Mouse (Mus musculus) telencephalon, adult 2 months (tissue): ENCODE measurements around the gene Ube2q2.
"Not testable (repeated sequence)": the region's sequence is repeated elsewhere in the genome, so short reads cannot be mapped to it uniquely, and the experiment has no call there.

Source experiments
- DNase-seq: peaks from one replicate; pipeline ENCODE4 v3.0.0-alpha.2; 2011; ENCODE audit warnings: low read depth, low spot score

The Ube2q2 gene

DNA sequence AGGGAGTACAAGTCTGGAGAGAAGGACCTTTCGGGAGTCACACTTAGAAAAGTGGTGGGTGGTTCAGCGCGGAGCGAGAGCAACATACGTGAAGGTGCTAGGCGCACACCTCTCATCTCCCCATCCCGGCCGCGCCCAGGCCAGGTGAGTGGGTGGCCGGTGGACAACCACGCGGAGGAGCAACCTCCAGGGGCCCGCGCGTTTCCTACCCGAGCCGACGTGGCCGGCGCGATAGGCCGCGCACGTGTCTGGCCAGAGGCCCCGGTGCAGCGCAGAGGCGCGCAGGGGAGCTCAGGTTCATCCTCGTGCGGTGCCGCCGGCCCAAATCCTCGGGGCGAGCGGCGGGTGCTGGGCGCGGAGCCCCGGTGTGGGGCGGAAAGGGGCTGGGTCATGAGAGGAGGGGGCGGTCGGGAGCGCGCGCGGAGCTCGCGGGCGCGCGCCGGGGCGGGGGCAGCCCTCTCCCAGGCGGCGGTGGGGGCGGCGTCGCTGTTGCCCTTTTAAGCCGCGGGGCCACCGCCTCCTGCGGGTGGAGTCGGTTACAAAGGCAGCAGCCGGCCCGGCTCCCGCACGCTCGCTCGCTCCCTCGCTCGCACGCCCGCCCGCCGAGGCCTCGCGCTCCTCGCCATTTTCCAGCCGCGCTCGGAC lies at the start of gene Ube2q2:
Ube2q2 (plus strand) TSS at position 1 of the 645 bp plus-strand sequence.
- DNase-seq = no peak

DNA sequence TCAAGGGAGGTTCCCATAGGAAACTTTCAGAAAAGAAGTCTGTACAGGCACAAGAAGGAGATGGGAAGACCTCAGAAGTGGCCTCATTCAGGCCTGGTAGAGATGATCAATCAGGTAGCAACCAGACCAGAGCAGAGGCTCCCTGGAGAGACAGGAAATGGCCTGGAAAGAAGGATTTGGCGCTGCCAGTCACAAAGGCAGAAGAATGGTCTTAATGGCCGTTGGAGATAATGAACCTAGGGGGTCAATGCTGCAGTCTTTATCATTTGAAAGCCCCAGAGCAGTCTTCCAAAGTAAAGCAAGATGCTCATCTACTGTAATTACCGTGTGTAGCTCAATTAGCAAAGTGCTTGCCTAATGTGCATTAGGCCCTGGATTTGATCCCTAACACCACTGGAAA lies 47.5 kb upstream of the Ube2q2 start:
- DNase-seq = no peak

DNA sequence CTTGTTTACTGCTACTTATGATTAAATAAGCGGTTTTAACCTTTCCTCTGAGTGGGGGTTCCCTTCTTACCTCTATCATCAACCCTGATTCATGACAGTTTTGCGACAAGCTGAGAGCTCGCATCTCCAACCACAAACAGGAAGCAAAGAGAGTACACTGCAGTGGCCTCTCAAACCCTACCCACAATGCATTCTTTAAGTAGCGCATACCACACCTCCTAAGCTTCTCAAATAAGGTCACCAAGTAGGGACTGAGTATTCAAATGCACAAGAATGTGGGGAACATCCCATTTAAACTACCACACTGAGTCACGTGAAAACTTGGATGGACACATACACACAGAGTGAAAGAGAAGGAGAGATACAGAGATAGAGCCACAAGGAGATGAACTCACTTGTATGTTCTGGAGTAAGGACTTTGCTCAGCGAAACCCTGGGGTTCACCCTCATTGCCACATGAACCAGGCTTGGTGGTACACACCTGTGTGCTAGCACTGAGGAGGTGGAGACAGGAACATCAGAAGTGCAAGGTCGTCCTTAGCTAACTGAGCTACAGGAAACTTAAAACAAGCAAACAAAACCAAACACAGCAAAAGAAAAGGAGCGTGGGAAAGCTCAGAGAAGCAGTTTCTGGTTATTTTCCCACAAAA lies 46.3 kb upstream of the Ube2q2 start:
- DNase-seq = no peak

DNA sequence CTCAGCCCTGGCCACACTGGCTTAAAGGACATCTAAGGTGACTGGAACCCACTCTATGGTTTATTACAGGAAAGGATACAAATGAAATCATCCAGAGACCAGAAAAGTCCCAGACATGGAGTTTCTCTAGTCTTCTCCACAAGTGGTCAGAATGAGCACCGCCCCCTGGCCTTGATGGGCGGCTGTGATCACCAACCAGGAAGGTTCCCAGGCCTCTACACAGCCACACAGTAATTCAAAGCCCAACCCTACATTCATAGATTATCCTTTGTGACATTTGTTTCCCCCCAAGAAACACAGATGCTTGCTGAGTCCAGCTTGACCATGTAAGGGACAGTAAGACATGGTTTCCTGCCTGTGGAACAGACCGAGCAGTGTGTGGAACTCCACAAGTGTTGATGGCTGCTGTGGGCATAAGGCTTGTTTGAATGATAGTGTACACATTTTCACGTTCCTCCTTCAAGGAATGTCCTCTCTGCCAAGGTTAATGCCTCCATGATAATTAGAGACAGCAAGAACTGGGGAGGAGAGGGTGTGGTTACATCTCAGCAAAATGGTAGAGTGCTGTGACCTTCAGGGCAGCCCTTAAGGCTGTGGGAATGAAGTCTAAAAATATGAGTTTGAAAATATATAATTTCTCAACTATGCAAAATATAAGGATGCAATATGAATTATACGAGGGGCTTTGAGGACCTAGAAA lies 45.6 kb upstream of the Ube2q2 start:
- DNase-seq = no peak

DNA sequence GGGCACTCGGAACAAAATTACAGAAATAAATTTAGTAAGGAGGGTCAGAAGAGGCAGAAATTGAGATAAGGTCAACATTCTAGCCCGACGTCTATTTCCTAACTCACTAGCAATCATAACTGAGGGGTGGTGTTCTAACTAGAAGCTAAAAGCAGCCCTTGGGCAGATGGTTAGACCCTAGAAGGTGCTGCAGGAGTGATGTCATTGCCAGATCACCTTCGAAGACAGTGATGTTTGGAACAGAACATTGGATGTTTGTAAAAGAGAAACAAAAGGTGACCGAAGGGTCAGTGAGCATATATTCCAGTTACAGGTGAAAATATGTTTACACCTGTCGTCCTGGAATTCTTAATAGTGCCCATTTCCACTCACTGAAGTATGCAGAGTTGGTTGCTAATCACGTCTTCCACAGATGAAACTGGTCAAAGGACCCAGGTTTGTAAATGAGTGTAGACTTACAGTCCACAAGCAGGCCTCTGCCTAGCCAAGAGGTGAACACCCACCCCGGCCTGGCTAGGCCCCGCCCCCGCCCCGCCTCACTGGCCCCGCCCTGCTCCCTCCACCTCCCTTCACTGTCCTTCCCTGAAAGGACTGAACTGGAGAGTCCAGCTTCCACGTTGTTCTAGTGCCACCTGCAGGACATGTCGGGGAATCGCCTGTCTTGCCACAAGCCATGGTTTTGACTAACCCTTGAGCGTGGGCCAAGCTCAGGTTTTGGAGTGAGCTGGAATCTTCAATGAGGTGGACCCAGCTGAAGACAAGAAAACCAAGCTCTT lies 38.4 kb upstream of the Ube2q2 start:
- peak; percentile 63 for DNase-seq

DNA sequence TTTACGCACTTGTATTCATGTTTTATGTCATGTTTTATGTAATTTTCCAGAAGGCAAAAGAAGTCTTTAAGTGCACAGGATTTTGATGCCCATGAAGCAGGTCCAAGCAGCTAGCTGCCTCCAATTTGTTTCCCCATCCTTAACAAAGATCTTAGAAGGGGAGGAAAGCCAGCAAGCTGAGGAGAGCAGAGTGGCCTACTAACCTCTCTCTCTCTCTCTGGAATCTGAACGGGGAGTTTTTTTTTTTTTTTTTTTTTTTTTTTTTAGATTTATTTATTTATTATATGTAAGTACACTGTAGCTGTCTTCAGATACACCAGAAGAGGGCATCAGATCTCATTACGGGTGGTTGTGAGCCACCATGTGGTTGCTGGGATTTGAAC lies 37.8 kb upstream of the Ube2q2 start:
- not testable (repeated sequence) for DNase-seq

DNA sequence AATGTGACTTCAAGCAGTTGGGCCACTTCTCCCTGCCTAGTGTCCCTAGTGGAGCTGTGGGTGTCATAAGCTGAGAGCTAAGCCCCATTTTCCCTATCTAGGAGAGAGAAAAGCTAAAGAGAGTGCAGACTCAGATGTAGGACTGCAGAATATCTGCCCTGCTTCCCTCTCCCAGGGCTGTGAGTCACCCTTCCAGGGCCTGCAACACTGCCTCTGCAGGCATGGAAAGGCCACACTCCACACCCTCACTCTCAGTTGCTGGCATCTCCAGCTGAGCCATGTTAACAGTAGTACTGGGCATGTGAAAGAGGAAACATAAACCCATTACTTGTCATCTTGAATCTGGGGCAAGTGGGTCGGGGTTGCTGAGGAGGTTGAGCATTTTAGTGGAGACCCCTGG lies 33.9 kb upstream of the Ube2q2 start:
- DNase-seq = no peak

DNA sequence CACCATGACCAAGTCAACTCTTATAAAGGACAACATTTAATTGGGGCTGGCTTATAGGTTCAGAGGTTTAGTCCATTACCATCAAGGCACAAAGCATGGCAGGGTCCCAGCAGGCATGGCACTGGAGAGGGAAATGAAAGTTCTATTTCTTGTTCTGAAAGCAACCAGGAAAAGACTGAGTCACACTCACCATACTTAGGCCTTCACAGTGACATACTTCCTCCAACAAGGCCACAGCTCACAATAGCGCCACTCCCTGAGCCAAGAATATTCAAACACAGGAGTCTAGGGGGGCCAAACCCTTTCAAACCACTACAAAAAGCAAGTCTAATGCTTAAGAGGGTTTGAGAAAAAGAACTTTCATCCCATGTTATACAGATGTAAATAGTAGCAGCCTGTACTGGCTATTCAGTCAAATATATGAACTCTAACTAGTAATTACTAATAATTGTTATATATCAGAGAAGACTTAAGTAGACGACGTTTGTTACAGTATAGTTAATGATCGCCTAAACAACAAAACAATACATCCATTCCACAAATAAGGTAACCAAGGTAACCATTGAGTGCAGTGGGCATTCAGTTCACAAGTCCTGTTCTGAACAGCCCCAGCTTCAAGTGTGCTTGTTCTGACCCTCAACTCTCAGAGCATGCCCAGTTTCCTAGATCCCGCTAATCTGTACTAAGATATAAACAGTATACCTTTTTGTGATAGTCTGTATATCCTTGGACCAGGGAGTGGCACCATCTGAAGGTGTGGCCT lies 31.2 kb upstream of the Ube2q2 start:
- no peak for DNase-seq

DNA sequence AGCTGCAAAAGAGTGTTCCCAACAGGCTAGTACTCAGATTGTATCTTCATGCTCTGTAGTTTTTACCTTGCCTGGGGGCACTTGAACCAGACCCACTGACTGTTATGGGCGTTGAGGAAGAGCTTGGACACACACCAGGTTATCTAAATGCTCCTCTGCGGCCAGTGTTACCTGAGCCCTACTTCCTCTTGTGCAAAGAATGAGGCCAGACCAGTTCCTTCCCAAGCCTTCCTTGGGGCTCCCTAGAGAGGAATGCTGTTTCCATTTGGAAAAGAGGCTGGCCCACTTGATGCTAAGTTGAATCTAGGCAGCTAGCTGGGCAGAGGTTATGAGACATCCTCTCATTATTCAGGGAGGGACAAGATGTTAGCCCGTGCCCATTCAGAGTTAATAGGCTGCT lies 26.1 kb upstream of the Ube2q2 start:
- no peak for DNase-seq

DNA sequence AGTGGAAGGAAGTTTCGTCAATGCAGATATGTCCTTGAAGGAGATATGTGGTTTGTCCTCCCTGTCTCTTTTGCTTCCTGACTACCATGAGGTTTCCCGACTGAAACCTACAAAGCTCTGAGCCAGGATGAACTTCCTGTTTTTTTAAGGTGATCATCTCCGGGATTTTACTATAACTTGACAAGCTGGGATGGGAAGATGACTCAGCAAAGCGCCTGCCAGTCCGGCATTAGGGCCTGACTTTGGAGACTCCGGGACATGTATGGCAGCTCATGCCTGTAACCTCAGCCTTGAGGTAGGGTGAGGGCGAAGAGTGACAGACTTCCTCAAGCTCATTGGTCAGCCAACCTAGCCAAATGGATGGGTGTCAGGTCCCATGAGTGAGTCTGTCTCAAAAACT lies 22.9 kb upstream of the Ube2q2 start:
- no peak for DNase-seq

DNA sequence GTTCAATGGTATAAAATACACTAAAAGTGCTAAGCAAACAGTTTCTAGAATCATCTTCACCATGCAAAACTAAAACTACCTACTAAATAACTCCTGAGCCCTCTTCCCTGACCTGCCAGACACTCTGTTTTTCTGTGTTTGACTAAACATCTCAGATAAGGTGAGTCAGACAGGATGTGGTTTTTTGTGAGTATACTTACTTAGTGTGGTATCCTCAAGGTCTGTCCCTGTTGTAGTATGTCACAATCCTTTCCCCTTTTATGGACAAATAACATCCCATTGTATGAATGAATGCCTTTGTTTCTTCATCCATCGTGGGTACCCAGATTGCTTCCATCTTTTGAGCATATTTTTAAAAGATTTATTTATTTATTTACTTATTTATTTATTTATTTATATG lies 22.4 kb upstream of the Ube2q2 start:
- no peak for DNase-seq

DNA sequence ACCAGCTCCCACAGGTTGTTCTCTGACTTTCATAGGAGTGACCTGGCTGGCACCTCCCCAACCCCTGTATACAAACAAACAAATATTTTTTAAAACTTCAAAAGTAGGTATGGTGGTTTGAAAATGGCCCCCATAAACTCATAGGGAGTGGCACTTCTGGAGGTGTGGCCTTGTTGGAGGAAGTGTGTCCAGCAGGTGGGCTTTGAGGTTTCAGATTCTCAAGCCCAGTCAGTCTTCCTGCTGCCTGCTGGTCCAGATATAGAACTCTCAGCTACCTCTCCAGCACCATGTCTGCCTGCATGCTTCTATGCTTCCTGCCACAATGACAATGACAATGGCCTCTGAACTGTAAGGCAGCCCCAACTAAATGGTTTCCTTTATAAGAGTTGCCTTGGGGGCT lies 16.8 kb upstream of the Ube2q2 start:
- no peak for DNase-seq

DNA sequence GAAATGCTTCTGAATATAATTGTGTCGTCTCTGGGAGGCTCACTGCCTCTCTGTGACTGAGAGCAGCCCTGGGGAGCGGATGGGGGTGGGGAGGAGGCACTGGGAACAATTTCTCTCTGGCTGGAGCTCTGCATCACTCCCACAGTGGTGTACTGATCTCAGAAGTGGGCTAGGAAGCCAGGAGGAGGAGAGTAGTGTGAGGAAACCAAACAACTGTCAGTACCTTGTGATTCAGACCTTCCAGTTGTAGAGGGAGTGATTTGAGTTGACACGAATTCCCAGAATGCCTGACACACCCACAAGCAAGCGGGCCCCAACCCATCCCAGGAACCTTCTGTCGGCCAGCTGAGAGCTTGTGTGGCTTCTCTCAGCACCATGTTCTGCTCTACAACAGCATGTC lies 12.1 kb upstream of the Ube2q2 start:
- DNase-seq = no peak

DNA sequence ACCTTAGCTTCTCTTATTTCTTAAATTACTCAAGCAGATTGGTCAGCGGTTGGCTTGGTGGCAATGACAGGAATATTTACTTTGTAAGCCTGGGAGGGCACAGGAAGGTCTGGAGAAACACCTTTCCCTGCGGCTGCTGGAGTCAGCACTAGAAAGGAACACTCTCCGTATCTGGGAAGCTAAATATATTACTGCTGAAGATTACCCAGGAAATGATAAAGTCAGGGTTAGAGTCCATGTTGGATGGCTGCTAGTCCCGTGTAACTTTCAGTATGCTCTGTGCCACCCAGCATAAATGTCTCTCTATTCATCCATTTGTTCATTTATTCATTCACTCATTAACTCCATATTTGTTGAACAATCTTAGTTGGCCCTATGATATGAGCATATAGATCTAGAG lies 11.5 kb upstream of the Ube2q2 start:
- no peak for DNase-seq

DNA sequence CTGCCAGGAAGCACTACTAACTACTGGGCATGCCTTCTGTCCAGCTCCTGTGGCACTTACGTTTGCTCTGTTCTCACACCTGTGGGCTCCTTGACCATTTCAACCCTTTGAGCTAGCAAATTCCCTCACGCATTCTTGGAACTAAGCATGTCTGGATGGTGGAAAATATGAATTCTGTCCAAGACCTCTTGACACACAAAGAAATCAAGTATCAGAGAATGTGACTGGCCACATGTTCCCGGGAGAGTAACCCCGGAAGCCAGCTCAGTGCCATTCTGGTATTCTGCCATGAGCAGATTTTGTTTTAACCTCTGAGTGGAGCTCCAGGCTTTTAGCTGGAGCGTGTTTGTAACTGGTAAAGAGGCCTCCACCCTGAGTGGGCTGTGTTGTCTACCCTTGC lies 8.7 kb upstream of the Ube2q2 start:
- DNase-seq = no peak

DNA sequence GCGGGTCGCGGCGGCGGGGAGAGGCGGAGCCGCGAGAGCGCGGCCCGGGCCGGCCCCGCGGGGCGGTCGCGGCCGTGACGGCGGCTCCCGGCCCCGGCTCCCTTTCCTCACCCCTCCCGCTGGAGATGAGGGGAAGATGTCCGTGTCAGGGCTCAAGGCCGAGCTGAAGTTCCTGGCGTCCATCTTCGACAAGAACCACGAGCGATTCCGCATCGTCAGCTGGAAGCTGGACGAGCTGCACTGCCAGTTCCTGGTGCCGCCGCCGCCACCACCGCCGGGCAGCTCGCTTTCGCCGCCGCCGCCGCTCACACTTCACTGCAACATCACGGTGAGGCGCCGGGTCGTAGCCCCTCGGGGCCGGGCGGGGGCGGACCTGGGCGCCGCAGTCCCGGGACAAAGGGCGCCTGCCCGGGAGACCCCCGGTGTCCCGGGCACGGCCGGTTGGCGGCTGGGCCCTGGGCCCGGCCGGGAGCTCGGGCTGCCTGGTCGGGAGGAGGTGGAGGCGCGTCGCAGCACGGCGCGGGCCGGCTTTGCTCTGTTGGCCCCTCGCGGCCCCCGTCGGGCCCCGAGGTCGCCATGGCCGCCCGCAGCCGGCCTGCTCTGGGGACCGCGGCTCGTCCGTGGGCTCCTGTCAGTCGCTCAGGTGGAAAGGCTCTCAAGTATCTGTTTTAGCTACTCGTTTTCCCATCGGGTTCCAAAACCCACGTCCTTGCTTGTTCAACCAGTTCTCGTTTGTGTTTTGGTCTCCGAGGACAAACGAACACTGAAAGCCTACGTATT lies 1.0 kb downstream of the Ube2q2 start:
- no peak for DNase-seq

DNA sequence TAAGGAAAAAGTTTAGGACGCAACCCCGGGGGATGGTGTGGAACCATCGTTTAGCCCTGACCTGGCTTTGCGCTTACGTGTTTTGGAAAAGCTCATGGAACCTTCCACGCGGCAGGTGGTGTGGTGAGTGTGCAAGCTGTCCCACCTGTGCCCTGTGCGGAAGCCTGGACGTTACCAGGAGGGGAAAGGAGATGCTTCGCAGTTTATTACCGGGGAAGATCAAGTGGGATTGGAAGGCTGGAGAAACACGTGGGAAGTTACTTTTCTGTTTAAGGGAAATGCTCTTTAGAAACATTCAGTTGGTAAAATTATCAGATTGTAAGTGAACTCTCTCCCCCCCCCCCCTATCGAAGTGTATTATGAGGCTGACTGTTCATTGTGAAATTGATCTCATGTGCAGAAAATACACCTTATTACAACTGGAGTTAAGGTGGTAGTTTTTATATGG lies 1.6 kb downstream of the Ube2q2 start:
- no peak for DNase-seq

DNA sequence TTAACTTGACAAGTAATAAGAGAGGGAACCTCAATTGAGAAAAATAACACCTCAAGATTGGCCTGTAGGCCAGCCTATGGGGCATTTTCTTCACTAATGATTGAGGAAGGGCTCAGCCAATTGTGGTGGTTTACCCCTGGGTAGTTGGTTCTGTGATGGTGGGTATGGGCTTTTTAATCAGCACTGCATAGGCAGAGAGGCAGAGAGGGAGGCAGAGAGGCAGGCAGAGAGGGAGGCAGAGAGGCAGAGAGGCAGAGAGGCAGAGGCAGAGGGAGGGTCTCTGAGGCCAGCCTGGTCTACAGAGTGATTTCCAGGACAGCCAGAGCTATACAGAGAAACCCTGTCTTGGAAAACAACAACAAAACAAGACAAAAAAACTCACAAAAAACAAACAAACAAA lies 2.4 kb downstream of the Ube2q2 start:
- DNase-seq = no peak

DNA sequence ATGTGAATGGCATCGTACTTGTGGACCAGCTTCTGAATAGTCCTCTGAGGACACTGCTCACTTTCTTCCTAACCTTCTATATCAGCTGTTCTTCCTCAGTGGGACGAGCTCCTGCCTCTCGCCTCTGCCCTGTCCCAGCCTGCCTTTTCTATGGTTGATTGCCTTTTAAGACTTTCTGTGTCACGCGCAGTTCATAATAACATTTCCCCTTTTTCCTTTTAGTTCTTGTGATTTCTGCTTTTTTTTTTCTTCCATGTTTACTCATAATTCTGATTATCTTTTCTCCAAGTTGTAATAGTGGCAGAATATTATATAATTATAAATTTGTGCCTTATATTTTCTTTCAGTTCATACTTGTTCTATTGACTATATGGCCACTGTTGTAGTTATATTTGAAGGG lies 4.3 kb downstream of the Ube2q2 start:
- no peak for DNase-seq

DNA sequence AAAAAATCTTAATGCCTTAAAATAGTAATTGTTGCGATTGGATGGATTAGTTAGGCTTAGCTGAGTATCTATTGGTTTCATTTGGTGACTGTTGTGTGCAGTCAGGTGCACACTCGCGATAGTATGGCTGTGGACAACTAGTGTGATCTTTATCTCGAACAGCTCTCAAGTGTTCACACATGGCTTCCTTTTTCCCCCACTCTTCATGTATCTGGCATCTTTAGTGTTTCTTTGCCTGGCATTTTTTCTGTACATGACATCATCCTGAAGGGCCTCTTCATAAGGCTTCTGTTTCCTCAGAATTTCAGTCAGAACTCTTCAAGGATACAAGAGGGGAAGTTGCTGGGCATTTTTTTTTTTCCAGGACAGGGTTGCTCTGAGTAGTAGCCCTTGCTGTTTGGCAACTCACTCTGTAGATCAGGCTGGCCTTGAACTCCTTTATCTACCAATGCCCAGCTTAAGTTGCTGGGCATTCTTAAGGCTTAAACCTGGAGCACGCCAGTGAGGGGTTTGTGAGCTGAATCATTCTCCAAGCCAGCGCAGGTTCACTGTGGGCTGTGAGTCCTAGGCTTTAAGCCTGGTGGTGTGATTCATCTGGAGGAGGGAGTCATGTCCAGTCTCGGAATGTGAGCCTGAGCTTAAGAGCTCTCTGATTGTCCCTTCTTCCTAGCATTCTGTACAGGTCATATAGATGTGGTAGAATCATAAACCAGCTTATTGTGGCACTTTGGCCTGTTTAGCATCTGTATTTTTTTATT lies 22.2 kb downstream of the Ube2q2 start:
- no peak for DNase-seq
